Mouse (Mus musculus) embryonic stem cell, embryonic (primary cell): ENCODE measurements around the gene Bcan.

Experiments used
- CTCF ChIA-PET, 4 experiments: fragments of 300-600 bp in 2 of 4; fragments of 350-600 bp in 2 of 4; sonication (Branson Sonifier 250); formaldehyde crosslinking; loops; one replicate each; lab custom pipeline; 2022; ENCODE audit warnings: inconsistent platforms in 2 of 4; lab: Charles Lee
- POLR2A ChIA-PET, 4 experiments: fragments of 300-600 bp in 2 of 4; fragments of 350-600 bp in 2 of 4; sonication (Branson Sonifier 250); formaldehyde crosslinking; loops; one replicate each; lab custom pipeline; 2022; ENCODE audit warnings: antibody characterized with exemption in 4 of 4, inconsistent platforms in 1 of 4; lab: Charles Lee

The Bcan gene

GRCm38 (mm10) chr3:88000181-88000580 lies at the start of gene Bcan:
Bcan (minus strand) TSS chr3:88000230.
- POLR2A ChIA-PET = interaction anchor here in 3 of 4 experiments (0.6 to 3.2 kb wide), 27 partner anchors 9 to 1068 kb away, joined by 3 to 20 read pairs (median 4); partner anchors contain the start of genes Nes (in 2 of the 3), Hapln2 (in 1 of the 3), Iqgap3 (in 1 of the 3) and Prcc (in 1 of the 3)
- CTCF ChIA-PET = interaction anchor here (0.6 to 3.3 kb wide), 31 partner anchors 9 to 1116 kb away, joined by 3 to 26 read pairs (median 4); partner anchors contain the start of genes Nes (in 2 of the 4), Hapln2 (in 1 of the 4) and Lrrc71 (in 1 of the 4)

- ChIA-PET POLR2A (interaction anchor here in 3 of 4 experiments (0.5 to 2.5 kb wide), 14 partner anchors 8 to 1015 kb away, joined by 3 to 8 read pairs (median 4); partner anchors contain the start of genes Hapln2 (in 1 of the 3), Iqgap3 (in 1 of the 3) and Mef2d (in 1 of the 3)), CTCF (interaction anchor here in 3 of 4 experiments (0.6 to 1.3 kb wide), 4 partner anchors 18 to 78 kb away, joined by 3 to 8 read pairs (median 4); partner anchors contain the start of gene Nes (in 1 of the 3))
These were observed 49.5 kb upstream of the Bcan start for GRCm38 (mm10) chr3:88049532-88049931.

GRCm38 (mm10) chr3:88042661-88043421 lies 42.8 kb upstream of the Bcan start, which contains the start of gene Gpatch4:
Gpatch4 (plus strand) TSS chr3:88043108.
- CTCF ChIA-PET = interaction anchor here in 3 of 4 experiments (0.6 to 1.4 kb wide), 5 partner anchors 29 to 339 kb away, joined by 3 to 5 read pairs (median 3); no protein-coding TSS in a partner anchor

GRCm38 (mm10) chr3:88035561-88036293 lies 35.7 kb upstream of the Bcan start:
- POLR2A ChIA-PET = interaction anchor here in 1 of 4 experiments (0.5 kb wide), 1 partner anchor 172 kb away, joined by 3 read pairs; no protein-coding TSS in a partner anchor
- CTCF ChIA-PET = interaction anchor here in 1 of 4 experiments (0.8 to 1.6 kb wide), 2 partner anchors 36 to 65 kb away, joined by 3 to 7 read pairs; no protein-coding TSS in a partner anchor

More at GRCm38 (mm10) chr3:88042661-88043421, 42.8 kb upstream of the Bcan start, which contains the start of gene Gpatch4:
- POLR2A ChIA-PET = interaction anchor here in 3 of 4 experiments (0.6 to 2.6 kb wide), 21 partner anchors 9 to 157 kb away, joined by 3 to 14 read pairs (median 3); partner anchors contain the start of genes Naxe (in 3 of the 3), Crabp2 (in 1 of the 3), Iqgap3 (in 1 of the 3) and Mef2d (in 1 of the 3)

GRCm38 (mm10) chr3:88033506-88033905 lies 33.5 kb upstream of the Bcan start:
- CTCF ChIA-PET = interaction anchor here in 1 of 4 experiments (1.0 kb wide), 1 partner anchor 212 kb away, joined by 3 read pairs; no protein-coding TSS in a partner anchor

GRCm38 (mm10) chr3:88030608-88031395 lies 30.8 kb upstream of the Bcan start:
- ChIA-PET CTCF (interaction anchor here (0.5 to 2.0 kb wide), 26 partner anchors 8 to 817 kb away, joined by 3 to 12 read pairs (median 4); partner anchors contain the start of genes Bcan (in 1 of the 4), Iqgap3 (in 1 of the 4), Mef2d (in 1 of the 4) and Nes (in 1 of the 4)), POLR2A (interaction anchor here in 3 of 4 experiments (0.5 to 4.0 kb wide), 28 partner anchors 8 to 1417 kb away, joined by 3 to 14 read pairs (median 4); partner anchors contain the start of genes Gpatch4 (in 2 of the 3), Iqgap3 (in 2 of the 3), Bcan (in 1 of the 3) and Crabp2 (in 1 of the 3))

More at GRCm38 (mm10) chr3:88033506-88033905, 33.5 kb upstream of the Bcan start:
- POLR2A ChIA-PET = interaction anchor here in 2 of 4 experiments (0.6 to 4.0 kb wide), 5 partner anchors 9 to 68 kb away, joined by 3 to 14 read pairs (median 4); partner anchors contain the start of gene Gpatch4 (in 2 of the 2)

GRCm38 (mm10) chr3:88027434-88028186 lies 27.6 kb upstream of the Bcan start, which contains the start of gene Hapln2:
Hapln2 (minus strand) TSS chr3:88027583.
- ChIA-PET CTCF (interaction anchor here (0.5 to 3.9 kb wide), 25 partner anchors 10 to 299 kb away, joined by 3 to 52 read pairs (median 5); partner anchors contain the start of gene Bcan (in 1 of the 4)), POLR2A (interaction anchor here in 3 of 4 experiments (1.0 to 2.0 kb wide), 5 partner anchors 22 to 67 kb away, joined by 3 to 7 read pairs (median 6); partner anchors contain the start of gene Bcan (in 1 of the 3))

- ChIA-PET POLR2A (interaction anchor here in 3 of 4 experiments (0.6 to 2.0 kb wide), 6 partner anchors 27 to 58 kb away, joined by 3 to 7 read pairs (median 5); partner anchors contain the start of genes Bcan (in 1 of the 3) and Naxe (in 1 of the 3)), CTCF (interaction anchor here in 3 of 4 experiments (0.8 to 3.9 kb wide), 6 partner anchors 14 to 45 kb away, joined by 3 to 52 read pairs (median 16); no protein-coding TSS in a partner anchor)
These were observed 26.8 kb upstream of the Bcan start for GRCm38 (mm10) chr3:88026823-88027222.

GRCm38 (mm10) chr3:88023192-88024074 lies 23.4 kb upstream of the Bcan start:
- POLR2A ChIA-PET = interaction anchor here (0.6 to 2.8 kb wide), 45 partner anchors 8 to 417 kb away, joined by 3 to 14 read pairs (median 4); partner anchors contain the start of genes Bcan (in 3 of the 4), Gpatch4 (in 2 of the 4), Iqgap3 (in 2 of the 4) and Smg5 (in 2 of the 4)
- CTCF ChIA-PET = interaction anchor here (0.5 to 3.3 kb wide), 42 partner anchors 8 to 274 kb away, joined by 3 to 25 read pairs (median 6); partner anchors contain the start of genes Nes (in 2 of the 4), Bcan (in 1 of the 4), Iqgap3 (in 1 of the 4) and Mef2d (in 1 of the 4)

- ChIA-PET CTCF (interaction anchor here (0.5 to 3.3 kb wide), 39 partner anchors 9 to 273 kb away, joined by 3 to 25 read pairs (median 6); partner anchors contain the start of genes Nes (in 2 of the 4), Bcan (in 1 of the 4), Iqgap3 (in 1 of the 4) and Mef2d (in 1 of the 4)), POLR2A (interaction anchor here in 3 of 4 experiments (0.6 to 2.8 kb wide), 38 partner anchors 9 to 418 kb away, joined by 3 to 14 read pairs (median 4); partner anchors contain the start of genes Bcan (in 3 of the 3), Iqgap3 (in 2 of the 3), Smg5 (in 2 of the 3) and Tmem79 (in 2 of the 3))
These were observed 22.5 kb upstream of the Bcan start for GRCm38 (mm10) chr3:88022322-88023191.

GRCm38 (mm10) chr3:88010634-88011265 lies 10.7 kb upstream of the Bcan start:
- ChIA-PET POLR2A (interaction anchor here in 3 of 4 experiments (0.5 to 1.6 kb wide), 16 partner anchors 10 to 505 kb away, joined by 3 to 7 read pairs (median 3); partner anchors contain the start of genes Nes (in 1 of the 3) and Prcc (in 1 of the 3)), CTCF (interaction anchor here (0.5 to 4.0 kb wide), 73 partner anchors 8 to 473 kb away, joined by 3 to 76 read pairs (median 4); partner anchors contain the start of genes Bcan (in 4 of the 4), Hapln2 (in 2 of the 4), Nes (in 2 of the 4) and Gpatch4 (in 1 of the 4))
